Mouse (Mus musculus) hematopoietic stem cell, adult 5-6 weeks (primary cell): ENCODE results near the gene Snrnp35. TPM values are rescaled to one million over a fixed set of nuclear protein-coding genes. Genes with fewer than 3 reads are reported as not detected.

Experiments used
- ATAC-seq, 2 experiments: fragments of 125-278 bp in 1 of 2; replicated peaks in 1 of 2; 2 replicates each; pipeline ENCODE4 v1.8.0; 2016 to 2017; ENCODE audit warnings: inconsistent platforms in 2 of 2, mild to moderate bottlenecking in 2 of 2, moderate number of reproducible peaks in 2 of 2, low read depth in 1 of 2, moderate TSS enrichment in 1 of 2; ENCODE audit not compliant: low FRiP score in 2 of 2, poor library complexity in 2 of 2, severe bottlenecking in 2 of 2, insufficient read depth in 1 of 2, low TSS enrichment in 1 of 2
- total RNA-seq: library from RNA; stranded (forward); fragments of 172-1452, 232-1000 nt; gene quantifications from 2 replicates; pipeline ENCODE4 v1.2.3, GENCODE M21; 2017

Gene Snrnp35
- total RNA-seq: 4.8 and 7.4 TPM in 2 replicates

DNA sequence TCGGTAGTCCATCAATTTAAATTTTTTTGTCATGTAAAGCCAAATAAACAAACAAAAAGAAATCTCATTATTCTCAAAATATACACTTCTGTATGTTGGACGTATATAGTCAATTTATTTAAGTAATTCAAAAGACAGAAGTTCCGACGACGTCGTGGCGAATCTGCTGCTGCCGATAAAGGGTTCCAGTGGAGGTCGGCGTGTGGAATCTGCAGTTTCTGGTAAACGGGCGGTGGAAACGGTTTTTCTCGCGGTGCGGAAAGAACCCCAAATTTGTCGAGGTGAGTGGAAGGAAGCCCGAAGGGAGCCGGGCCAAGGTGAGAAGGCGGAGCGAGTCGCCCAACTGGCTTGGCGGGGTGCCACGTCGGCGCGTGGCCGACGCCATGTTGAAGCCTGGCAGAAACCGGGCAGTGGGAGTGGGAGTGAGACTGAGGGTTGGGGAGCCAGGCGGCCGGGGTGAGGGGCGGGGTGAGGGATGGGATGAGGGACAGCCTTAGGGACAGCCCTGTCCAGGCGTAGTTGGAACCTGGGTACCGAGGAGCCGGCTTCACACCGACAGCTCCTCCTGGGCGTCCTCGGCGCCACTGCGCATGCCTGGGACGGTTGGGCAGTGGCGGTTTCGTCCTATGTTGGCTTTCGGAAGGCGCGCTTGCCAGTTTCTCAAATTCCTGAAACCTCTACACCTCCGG is at the start of gene Snrnp35:
Snrnp35 (plus strand) TSS at position 169 of the 689 bp plus-strand sequence.
- peak; percentile 57 to 71 for ATAC-seq

DNA sequence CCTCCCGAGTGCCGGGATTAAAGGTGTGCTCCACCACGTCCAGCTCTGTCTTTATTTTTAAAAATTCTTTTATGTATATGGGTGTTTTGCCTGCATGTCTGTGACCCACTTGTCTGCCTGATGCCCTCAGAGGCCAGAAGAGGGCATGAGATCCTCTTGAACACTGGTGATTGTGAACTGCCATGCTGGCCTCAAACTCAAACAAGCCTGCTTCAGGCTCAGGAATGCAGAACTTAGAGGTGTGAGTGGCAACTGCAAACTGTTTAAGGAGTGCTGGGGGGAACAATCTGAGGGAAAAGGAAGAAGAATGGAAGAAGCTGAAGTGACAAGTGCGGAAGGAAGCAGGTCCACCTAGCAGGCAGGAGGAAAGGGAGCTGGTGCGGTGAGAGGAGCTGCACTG is 44.7 kb upstream of the Snrnp35 start:
- peak; percentile 41 to 42 for ATAC-seq

DNA sequence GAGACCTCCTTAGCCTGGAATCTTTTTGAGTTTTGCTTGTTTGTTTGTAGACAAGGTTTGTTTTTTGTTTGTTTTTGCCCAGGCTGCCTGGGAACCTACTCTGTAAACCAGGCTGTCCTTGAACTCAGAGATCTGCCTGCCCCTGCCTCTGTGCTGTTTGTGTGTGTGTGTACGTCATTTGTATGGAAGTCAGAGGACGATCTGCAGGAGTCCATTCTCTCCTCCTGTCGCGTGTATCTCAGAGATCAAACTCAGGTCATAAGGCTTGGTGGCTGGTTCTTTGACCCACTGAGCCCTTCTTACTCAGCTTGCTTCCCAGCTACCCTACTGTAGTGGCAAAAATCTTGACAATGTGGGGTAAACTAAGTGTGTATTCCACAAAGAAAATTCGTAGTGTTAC is 44.2 kb upstream of the Snrnp35 start:
- no peak for ATAC-seq

DNA sequence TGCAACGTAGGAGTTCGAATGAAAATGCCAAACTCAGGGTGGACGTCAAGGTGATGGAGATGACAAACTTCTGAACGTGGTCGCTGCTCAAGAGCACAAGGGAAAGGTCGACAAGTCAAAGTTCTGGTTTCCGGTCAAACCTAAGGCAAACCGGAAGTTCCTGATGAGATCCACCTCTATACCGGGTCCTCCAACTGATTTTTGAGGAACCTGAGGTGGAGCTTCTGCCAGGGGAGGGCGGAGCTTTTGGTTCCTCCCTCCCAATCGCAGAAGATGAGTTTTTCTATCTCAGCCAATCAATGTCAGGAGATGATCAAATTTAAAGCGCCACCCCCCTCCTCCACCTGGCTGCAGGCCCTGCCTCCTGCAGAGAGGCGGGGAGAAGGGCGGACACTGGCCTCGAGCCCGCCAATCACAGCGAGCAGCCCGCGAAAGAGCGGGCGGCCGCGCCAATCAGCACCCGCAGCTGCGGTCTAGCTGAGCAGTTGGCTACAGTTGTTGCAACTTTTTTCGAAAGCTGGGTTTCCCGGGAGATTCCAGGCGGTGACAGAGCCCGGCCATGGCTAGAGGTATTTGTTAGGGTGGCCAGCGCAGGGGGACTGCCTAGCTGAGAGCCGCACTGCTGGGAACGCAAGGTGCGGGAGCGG is 43.4 kb upstream of the Snrnp35 start, which contains the start of gene Kmt5a:
Kmt5a (plus strand) TSS at position 484 of the 647 bp plus-strand sequence.
- ATAC-seq: peak; percentile 87 to 94

DNA sequence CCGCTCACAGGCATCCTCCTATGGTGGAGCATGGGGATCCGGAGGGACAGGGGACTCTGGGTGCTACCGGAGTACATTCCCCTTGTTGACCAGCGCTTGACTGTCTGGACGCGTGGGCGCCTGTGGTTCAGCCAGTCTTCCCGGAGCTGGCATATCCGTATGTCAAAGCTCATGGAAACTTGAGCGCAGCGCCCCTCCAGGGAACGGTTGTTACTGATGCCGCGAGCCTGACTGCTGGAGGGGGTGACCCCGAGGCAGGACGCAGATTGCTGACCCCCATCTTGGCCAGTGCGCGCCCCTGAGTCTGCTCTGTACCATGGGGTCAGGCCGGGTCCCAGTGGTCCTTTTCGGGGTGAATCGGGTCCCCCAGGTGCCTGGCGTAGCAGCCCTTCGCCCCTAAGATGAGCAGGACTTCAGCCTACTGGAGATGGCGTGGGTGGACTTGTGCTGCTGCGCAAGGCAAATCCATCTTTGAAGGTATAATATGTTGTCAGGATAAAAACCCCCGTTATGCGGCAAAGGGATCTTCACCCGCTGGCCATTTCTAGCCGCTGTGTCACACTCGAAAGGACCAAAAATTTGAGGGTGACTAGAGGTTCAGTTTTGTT is 42.7 kb upstream of the Snrnp35 start:
- ATAC-seq: peak; percentile 47 to 50

DNA sequence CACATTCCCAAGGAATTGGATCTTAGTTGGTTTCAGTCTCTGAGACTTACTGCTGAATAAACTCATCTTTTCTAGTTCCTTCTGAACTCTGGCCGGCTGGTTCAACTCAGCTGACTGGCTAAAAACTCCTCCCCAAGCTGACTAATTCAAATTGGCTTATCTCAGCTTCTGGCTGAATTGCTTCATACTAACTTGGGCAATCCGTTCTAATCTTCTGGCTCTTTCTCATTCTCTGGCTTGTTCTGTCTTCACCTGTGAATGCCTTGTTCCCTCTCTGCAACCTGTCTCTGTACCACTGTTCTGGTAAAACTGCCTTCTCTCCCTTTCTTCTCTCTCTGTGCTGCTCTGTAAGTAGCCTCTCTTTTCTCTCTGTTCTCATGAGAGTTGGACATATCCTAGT is 40.3 kb upstream of the Snrnp35 start:
- no peak for ATAC-seq

DNA sequence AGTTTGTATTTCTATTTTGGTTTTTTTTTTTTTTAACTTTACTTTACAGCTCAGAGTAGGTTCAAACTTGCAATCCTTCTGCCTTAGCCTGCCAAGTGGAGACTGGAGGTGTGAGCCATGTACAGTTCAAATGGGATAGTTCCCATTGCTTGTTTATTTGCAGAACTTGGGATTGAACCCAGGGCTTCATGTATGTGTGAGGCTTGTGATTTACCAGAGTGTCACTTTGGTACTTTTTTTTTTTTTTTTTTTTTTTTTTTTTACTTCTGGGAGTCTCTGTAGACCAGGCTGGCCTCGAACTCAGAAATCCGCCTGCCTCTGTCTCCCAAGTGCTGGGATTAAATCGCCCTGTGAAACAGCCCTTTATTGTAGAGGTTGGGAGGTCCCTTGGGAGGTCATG is 38.7 kb upstream of the Snrnp35 start:
- no peak for ATAC-seq

DNA sequence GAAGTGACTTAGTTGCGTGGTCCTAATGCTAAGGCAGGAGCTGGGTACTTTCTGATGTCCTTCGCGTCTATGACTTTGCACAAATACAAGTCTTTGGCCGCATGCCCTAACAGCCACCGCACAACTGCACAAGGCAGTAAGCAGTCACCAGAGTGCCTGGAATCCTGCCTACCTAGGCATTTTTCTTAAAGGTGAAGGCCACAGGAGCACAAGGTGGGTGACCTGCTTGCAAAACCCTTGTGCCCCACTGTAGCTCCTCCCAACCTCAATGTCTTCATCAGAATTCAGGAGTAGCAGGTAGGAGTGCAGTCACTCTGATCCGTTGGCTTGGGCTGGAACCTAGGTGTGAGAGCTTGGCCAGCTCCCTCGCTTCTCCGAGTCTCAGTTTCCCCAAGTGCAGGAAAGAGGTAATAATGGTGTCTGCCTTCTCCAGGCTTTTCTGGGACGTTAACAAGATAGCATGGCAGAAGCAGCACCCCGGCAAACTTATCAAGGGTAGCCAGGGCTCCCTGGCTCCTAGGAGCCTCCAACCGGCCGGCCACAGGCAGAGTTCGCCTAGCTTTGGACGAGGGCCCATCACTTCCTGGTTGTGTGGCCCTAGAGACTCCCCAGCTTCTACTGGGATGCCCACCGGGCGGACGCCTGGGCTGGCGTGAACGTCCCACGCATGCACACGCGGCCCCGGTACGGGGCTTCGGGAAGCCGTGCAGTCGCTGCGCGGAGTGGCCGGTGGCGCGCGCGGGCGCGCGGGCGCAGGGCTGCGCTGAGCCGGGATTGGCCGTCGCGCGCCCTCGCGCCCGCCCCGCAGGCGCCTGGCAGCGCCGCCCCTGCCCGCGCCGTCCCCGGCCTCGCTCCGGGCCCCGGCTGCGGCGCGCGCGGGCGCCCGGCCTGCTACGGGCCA is 38.0 kb upstream of the Snrnp35 start:
- peak; percentile 8 to 26; a peak in 3 of 4 replicates for ATAC-seq

DNA sequence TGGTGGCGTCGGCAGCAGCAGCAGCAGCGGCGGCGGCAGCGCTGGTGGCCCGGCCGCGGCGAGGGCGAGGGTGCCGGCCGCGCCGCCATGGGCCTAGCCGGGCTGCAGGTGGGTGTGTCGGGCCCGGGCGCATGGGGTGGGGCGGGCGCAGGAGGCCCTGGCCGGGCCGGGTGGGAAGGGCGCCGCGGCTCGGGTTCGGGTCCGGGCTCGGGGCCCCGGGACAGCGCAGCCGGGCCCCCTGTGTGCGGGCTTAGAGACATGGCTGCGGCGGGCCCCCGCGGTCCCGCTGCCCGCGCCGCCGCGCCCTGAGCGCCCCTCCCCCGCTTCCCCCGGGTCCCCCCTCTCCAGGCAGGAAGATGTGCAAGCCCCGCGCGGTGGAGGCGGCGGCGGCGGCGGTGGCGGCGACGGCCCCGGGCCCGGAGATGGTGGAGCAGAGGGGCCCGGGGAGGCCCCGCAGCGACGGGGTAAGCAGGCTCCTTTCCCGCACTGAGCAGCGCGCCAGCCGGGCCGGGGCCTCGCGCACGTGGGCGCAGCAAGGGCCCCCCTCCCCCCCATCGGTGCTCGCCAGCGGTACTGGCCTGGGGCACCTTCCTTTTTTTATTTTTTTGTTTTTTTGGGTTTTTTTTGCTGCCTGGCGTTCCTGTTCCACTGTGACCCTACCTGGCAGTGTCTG is 37.2 kb upstream of the Snrnp35 start:
- no peak for ATAC-seq

DNA sequence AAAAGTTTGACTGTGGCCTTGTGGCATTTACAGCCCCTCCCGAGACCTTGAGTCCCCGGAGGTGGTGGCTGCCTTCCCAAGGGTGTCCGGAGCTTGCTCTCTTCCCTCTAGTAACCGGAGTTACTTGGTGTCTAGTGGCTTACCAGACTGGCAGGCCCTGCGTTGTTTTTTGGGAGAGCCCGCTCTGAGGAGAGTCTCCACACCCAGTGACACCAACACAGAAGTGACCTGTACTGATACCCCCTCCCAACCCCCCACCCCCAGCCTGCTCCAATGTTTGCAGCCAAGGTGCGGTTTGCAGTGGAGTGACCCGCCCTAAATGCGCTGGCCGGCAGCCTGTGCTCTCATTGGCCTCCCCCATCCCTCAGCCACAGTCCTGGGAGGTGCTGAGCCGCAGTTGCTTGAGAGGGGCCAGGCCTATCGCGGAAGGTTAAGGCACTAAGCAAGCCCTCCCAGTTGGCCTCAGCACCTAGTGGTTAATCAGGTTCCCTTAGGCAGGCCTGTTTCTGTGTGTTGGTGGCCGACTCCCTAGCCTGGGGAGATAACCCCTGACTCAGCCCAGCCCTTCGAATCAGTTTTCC is 36.5 kb upstream of the Snrnp35 start:
- peak; percentile 56 to 77; a peak in 3 of 4 replicates for ATAC-seq

DNA sequence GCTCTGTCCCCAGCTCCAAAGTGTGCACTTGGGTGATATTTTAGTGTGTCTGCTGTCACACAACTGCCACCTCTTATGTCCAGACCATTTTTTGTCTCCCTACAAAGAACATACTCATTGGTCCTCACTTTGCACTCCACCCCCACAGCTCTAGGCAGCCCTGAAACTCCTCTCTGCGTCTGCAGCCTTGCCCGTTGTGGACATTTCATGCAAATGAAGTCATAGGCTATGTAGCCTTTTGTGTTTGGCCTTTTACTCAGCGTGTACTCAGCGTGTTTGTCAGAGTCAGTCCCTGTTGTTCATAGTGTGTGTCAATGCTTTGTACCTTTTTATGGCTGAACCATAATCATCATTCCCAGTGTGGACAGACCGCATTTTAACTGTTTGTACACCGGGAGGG is 33.4 kb upstream of the Snrnp35 start:
- ATAC-seq: no peak

DNA sequence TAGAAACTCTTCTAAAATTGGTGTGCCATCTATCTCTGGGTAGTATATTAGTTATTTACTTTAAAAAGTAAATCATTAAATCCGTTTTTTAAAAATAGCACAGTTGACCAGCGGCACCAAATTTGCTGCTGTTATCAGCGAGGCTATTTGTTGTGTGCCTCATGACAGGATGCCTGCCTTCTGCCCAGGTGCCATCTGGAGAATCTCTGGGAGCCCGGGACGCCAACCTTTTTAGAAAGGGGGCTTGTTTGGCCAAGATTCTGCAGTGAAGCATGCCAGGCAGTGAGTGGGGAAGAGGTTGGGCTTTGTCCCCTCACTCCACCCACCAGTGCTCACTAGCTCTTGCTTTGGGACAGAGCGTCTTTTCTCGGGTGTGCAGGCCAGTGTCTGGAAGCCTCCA is 32.9 kb upstream of the Snrnp35 start:
- ATAC-seq: no peak

DNA sequence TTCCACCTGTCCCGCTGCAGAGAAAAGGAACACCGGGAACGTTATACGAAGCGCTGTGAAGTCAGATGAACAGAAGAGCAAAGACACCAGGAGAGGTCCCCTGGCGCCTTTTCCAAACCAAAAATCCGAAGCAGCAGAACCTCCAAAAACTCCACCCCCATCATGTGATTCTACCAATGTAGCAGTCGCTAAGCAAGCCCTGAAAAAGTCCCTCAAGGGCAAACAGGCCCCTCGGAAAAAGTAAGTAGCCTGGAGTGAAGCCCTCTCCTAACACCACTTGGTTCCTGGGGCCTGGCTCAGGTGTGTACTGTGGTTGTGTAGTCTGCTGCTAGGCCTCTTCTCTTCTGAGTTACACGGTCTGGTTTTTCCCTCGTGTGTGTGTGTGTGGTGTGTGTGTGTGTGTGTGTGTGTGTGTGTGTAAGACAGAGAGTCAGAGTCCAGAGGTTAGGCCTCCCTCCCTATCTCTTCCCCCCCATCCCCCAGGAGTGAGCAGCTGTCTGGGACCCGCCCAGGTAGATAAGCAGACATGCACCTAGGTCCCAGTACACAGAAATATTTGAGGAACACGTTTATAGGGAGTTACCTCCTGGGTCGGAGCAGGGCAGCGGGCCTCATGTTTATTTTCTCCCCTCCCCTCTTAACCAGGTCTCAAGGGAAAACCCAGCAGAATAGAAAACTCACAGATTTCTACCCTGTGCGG is 32.1 kb upstream of the Snrnp35 start:
- ATAC-seq: no peak

DNA sequence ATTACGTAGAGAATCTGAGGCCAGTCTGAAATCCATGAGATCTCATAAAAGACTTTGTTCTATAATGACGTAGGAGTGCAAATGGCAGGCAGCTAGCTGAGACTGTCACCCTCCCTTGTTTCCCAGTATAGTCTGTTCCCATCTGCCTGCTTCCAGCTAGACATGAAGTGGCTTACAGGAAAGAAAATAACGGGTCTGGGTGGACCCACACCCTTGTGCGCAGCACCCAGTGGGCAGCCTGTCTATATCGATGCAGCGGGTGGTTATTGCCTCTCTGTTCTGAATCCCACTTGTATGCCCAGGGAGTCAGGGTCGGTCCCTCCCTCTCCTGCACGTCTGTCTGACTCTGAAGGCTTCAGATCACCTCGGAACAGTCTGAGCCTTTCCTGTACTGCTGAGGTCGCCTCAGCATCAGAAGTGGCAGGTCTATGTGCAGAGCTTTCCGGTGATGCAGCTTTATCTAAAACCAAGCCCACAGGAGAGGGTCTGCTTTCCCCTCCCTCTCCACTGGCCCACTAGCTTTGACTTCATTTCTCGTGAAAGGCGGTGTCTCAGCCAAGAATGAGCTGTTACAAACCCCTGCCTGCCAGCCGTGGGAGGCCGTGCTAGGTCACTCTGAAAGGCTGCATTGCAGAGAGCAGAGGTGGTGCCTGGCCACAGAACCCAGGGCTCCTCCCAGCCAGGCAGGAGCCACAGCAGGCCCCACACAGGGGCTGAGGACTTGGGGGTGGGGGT is 30.3 kb upstream of the Snrnp35 start:
- ATAC-seq: no peak

DNA sequence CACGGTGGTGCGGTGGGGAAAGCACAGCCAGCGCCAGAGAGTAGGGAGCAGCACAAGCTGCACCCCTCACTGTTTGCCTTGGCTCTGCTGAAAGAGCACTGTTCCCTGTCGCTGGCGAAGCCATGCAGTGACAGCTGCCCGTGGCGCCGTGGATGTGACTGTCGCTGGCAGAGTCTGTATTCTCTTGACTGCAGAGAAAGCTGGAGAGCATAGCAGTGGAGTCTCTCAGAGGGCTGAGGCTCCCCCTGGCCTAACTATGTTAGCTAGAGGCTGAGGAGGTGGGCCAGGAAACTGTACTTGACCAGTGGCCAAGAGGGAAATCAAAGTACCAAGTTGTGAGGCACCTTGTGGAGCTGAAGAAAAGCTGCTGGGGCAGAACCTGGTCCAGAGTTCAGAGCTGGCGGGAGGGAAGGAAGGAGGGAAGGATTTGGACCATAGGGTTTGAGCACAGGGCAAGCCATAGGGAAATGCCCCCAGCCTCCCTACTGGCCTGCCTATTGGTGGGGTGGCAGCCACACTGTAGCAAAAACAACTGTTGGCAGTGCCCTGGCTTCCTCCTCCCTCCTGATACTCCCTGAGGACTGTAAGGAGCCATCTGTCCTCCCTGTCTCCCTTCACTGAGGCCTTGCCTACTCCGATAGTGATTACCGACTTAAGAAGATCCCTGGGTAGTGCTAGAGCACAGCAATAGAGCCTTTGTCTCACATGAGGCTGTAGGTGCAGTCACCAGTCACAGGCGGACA is 29.4 kb upstream of the Snrnp35 start:
- no peak for ATAC-seq
